Mouse (Mus musculus): ENCODE data around the gene Fzr1. TPM values are rescaled to one million over a fixed set of nuclear protein-coding genes. Genes with fewer than 3 reads are reported as not detected.
A peak's percentile ranks its signal among the peaks of the same experiment; 100 is the strongest.

Gene Fzr1
- polyA plus RNA-seq, 1 experiment from 2014 or later, result 136 TPM

DNA sequence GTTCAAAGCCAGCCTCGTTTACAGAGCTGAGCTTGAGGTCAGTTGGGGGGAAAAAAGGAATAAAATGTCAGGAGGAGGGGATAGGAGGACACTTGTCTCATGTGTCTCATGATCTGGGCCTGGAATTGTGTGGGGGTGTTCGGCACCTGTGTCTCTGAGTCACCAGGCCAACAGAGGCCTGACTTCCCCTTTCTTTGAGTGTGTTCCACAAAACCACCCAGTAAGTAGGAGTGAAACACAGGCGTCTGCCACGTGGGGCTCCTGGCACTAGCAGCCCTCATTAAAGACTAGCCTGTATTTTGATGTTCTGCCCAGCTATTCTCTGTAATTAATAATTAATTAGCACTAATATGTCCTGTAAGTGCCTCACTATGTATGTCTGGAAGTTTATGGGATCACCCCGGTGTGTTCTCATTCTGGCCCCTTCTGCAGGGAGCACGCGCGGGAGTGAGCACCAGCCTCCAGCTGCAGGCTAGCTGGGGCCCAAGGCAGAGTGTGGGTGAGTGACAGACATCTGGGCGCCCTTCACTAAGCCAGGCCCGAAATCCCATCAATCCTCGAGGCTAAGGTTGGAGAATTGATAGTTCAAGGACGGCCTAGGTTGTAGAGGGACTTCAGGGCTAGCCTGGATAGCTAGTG is 21.8 kb downstream of the Fzr1 start:
- H3K4me2 ChIP-seq (replicated peaks), result peak overlapping the region; percentile 99
- no peak overlapping the region for H3K9ac ChIP-seq
- H3K27me3 ChIP-seq (replicated peaks), result 0 out of 2 replicates have a peak, but pooled peaks cover 2% of the 10 kb centered on the region
- no peak for ATAC-seq (ENCODE audit: low FRiP score, low read depth)
- H3K4me1 ChIP-seq, result peaks cover 22% of the 10 kb centered on the region
- no peak overlapping the region for H3K4me3 ChIP-seq
- no peaks in the 10 kb centered on the region for H3K36me3 ChIP-seq
- no peaks in the 10 kb centered on the region for H3K9me3 ChIP-seq
- no peak overlapping the region for H3K27ac ChIP-seq
- WGBS, result 57% methylated on average over 12 of the region's 12 CpGs

GRCm38 (mm10) chr10:81355533-81355932 is 22.8 kb downstream of the Fzr1 start:
- Histone ChIP-seq H3K9ac (no peak overlapping the region), H3K4me1 (peaks cover 22% of the 10 kb centered on the region), H3K4me2 (replicated peaks) (no peak overlapping the region), H3K27ac (no peak overlapping the region), H3K36me3 (no peaks in the 10 kb centered on the region), H3K4me3 (no peak overlapping the region), H3K9me3 (no peaks in the 10 kb centered on the region), H3K27me3 (replicated peaks) (0 out of 2 replicates have a peak, but pooled peaks cover 2% of the 10 kb centered on the region)
- WGBS, result 78% methylated on average over 4 of the region's 4 CpGs
- ATAC-seq (ENCODE audit: low FRiP score, low read depth), result no peak

DNA sequence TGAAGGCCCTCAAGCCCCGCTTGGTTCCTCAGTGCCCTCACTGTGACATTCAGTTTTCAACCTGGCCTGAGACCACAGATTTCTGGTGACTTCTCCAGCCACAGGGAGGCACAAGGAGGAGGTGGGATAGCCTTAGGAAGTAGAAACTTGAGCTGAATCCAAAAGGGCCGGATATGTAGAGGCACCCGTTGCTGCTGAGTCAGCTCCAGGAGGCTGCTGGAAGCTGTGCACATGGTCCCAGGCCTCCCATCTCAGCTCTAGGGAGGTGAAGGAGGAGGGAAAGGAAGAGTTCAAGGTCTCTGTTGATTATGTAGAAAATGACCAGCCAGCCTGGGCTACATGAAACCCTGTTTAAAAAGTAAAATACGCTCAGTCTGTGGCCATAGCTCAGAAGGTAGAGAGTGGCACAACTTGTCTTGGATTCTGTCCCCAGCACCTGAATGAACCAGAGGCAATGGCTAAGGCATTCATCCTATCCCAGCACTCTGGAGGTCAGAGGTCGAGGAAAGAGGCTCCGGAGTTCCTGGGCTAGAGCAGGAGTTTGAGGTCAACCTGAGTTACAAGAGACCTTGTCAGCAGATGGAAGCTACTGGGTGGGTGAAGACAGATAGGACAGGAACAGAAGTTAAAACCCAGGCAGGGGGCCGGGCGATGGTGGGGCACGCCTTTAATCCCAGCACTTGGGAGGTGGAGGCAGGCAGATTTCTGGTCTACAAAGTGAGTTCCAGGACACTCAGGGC is 23.4 kb downstream of the Fzr1 start:
- no peaks in the 10 kb centered on the region for H3K9me3 ChIP-seq
- H3K36me3 ChIP-seq, result no peaks in the 10 kb centered on the region
- no peak overlapping the region for H3K4me2 ChIP-seq (replicated peaks)
- no peak for ATAC-seq (ENCODE audit: low FRiP score, low read depth)
- 78% methylated on average over 9 of the region's 9 CpGs for WGBS
- H3K27ac ChIP-seq, result no peak overlapping the region
- no peak overlapping the region for H3K4me3 ChIP-seq
- H3K9ac ChIP-seq, result no peak overlapping the region
- H3K4me1 ChIP-seq, result peaks cover 20% of the 10 kb centered on the region
- H3K27me3 ChIP-seq (replicated peaks), result 0 out of 2 replicates have a peak, but pooled peaks cover 2% of the 10 kb centered on the region

GRCm38 (mm10) chr10:81351678-81352291 is 26.5 kb downstream of the Fzr1 start:
- ATAC-seq (ENCODE audit: low FRiP score, low read depth), result no peak
- H3K4me2 ChIP-seq (replicated peaks), result no peak overlapping the region
- peaks cover 22% of the 10 kb centered on the region for H3K4me1 ChIP-seq
- H3K4me3 ChIP-seq, result no peak overlapping the region
- peaks cover 8% of the 10 kb centered on the region; the same call in 1 of the 2 replicates for H3K36me3 ChIP-seq
- no peak overlapping the region for H3K9ac ChIP-seq
- H3K27me3 ChIP-seq (replicated peaks), result peaks cover 10% of the 10 kb centered on the region; the same call in 1 of the 2 replicates
- no peak overlapping the region for H3K27ac ChIP-seq
- no peaks in the 10 kb centered on the region for H3K9me3 ChIP-seq
- 24% methylated on average over 9 of the region's 9 CpGs for WGBS

DNA sequence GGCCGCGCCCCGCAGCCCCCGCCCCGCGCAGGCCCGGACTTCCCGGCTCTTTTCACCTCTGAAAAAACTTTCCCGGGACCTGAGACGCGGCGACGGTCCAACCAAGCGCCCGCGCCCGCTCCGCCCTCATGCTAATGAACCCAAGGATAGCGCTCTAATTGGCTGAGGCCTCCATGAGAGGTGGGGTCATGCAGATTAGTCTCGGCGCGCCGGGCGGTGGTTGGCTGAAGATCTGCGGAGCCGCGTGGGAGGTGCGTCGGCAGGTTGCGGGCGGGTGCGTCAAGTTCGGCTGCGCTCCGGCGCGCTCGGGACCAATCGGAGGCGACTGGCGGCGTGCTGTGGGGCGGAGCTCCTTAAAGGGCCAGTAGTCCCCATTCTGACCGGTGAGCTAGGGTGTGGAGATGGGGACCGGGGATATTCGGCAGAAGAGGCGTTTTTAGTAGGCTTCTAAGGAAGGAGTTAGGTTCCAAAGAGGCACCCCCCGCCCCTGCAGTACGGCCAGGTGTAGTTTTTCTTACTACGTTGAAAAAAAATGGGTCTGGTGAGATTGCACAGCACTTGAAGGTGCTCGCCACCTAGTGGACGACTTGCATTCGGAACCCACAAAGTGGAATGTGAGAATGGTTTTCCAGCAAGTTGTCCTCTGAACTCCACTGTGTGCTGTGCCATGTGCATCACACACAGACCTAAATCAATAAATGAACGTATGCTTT is 27.8 kb downstream of the Fzr1 start, which contains the start of gene Hmg20b:
TSS of gene Hmg20b (minus strand) at position 130 of the 713 bp plus-strand sequence.
- no peak within 1 kb of the TSS for H3K27ac ChIP-seq
- H3K9me3 ChIP-seq, result no peaks in the 10 kb centered on the region
- peaks cover 13% of the 10 kb centered on the region; the same call in 1 of the 2 replicates for H3K36me3 ChIP-seq
- ATAC-seq (ENCODE audit: low FRiP score, low read depth), result peak; percentile 95
- H3K27me3 ChIP-seq (replicated peaks), result peaks cover 20% of the 10 kb centered on the region; the same call in 1 of the 2 replicates
- peak within 1 kb of the TSS; percentile 76 for H3K4me3 ChIP-seq
- peak within 1 kb of the TSS; percentile 94 for H3K4me2 ChIP-seq (replicated peaks)
- peak within 1 kb of the TSS; percentile 74 for H3K9ac ChIP-seq
- WGBS, result under 1% methylated on average over 54 of the region's 54 CpGs
- H3K4me1 ChIP-seq, result peaks cover 26% of the 10 kb centered on the region

GRCm38 (mm10) chr10:81349961-81350350 is 28.4 kb downstream of the Fzr1 start:
- peaks cover 26% of the 10 kb centered on the region for H3K4me1 ChIP-seq
- under 1% methylated on average over 29 of the region's 29 CpGs for WGBS

DNA sequence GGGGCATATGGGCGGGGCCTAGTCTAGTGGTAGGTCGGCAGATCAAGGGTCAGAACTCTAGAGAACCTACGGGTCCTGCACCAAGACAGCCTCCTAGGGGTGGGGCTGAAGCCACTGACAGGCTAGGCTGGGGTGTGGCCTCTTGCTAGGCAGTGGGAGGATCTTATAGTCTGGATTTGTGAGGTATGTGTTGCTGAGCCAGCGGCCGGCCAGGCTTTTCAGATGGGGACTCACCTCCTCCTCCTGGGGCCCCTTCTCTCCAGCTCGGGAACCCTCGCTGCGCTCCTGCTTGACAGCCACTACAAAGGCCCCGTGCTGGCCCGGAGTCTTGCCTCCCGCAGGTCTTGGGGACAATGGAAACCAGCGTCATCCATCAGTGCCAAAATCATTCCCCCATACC is 29.2 kb downstream of the Fzr1 start:
- Histone ChIP-seq H3K4me1 (peaks cover 26% of the 10 kb centered on the region), H3K9me3 (no peaks in the 10 kb centered on the region), H3K4me2 (replicated peaks) (peak overlapping the region; percentile 94), H3K36me3 (peaks cover 15% of the 10 kb centered on the region; the same call in 1 of the 2 replicates), H3K4me3 (peak overlapping the region; percentile 76; the same call in 1 of the 2 replicates), H3K27ac (no peak overlapping the region), H3K9ac (peak overlapping the region; percentile 74; the same call in 1 of the 2 replicates), H3K27me3 (replicated peaks) (peaks cover 34% of the 10 kb centered on the region)
- no peak for ATAC-seq (ENCODE audit: low FRiP score, low read depth)
- 2% methylated on average over 12 of the region's 12 CpGs for WGBS

More at GRCm38 (mm10) chr10:81349961-81350350, 28.4 kb downstream of the Fzr1 start:
- Histone ChIP-seq H3K27ac (no peak overlapping the region), H3K27me3 (replicated peaks) (peaks cover 26% of the 10 kb centered on the region), H3K4me2 (replicated peaks) (peak overlapping the region; percentile 94), H3K9ac (peak overlapping the region; percentile 74), H3K4me3 (peak overlapping the region; percentile 76), H3K36me3 (peaks cover 15% of the 10 kb centered on the region; the same call in 1 of the 2 replicates), H3K9me3 (no peaks in the 10 kb centered on the region)
- peak; percentile 22 for ATAC-seq (ENCODE audit: low FRiP score, low read depth)

- Histone ChIP-seq H3K4me2 (replicated peaks) (peak overlapping the region; percentile 50), H3K27ac (no peak overlapping the region), H3K4me1 (peaks cover 34% of the 10 kb centered on the region), H3K9me3 (no peaks in the 10 kb centered on the region), H3K27me3 (replicated peaks) (peaks cover 54% of the 10 kb centered on the region), H3K4me3 (peak overlapping the region; percentile 16; the same call in 1 of the 2 replicates), H3K36me3 (peaks cover 15% of the 10 kb centered on the region; the same call in 1 of the 2 replicates), H3K9ac (peak overlapping the region; percentile 46; the same call in 1 of the 2 replicates)
- ATAC-seq (ENCODE audit: low FRiP score, low read depth), result no peak
- 5% methylated on average over 55 of the region's 55 CpGs for WGBS
Observed at GRCm38 (mm10) chr10:81346453-81347067, 31.8 kb downstream of the Fzr1 start.

DNA sequence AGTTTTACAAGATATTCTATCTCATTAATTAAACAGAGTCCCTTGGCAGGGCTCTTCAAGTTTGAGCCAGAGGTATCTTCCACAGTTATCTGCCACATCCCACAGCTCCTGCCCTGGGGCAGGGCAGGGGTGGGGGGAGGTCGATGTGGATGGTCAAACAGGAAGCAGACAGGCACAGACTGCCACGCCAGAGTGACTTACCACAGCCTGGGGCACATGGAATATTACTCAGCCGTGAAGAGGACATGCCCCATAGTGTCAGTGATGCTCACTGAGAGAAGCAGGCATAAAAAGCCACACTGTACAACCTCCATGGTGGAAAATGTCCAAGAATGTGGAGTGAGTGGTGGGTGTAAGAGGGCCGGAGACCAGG is 33.2 kb downstream of the Fzr1 start:
- H3K27me3 ChIP-seq (replicated peaks), result peaks cover 67% of the 10 kb centered on the region
- peaks cover 15% of the 10 kb centered on the region; the same call in 1 of the 2 replicates for H3K36me3 ChIP-seq
- H3K4me1 ChIP-seq, result peaks cover 34% of the 10 kb centered on the region
- 80% methylated on average over 4 of the region's 4 CpGs for WGBS
- H3K4me3 ChIP-seq, result no peak overlapping the region
- no peak overlapping the region for H3K27ac ChIP-seq
- no peak overlapping the region for H3K9ac ChIP-seq
- ATAC-seq (ENCODE audit: low FRiP score, low read depth), result no peak
- H3K9me3 ChIP-seq, result no peaks in the 10 kb centered on the region
- no peak overlapping the region for H3K4me2 ChIP-seq (replicated peaks)

- 55% methylated on average over 8 of the region's 8 CpGs for WGBS
- H3K4me2 ChIP-seq (replicated peaks), result no peak overlapping the region
- H3K27ac ChIP-seq, result no peak overlapping the region
- ATAC-seq (ENCODE audit: low FRiP score, low read depth), result no peak
- H3K36me3 ChIP-seq, result peaks cover 15% of the 10 kb centered on the region; the same call in 1 of the 2 replicates
- H3K9me3 ChIP-seq, result no peaks in the 10 kb centered on the region
- no peak overlapping the region for H3K4me3 ChIP-seq
- no peak overlapping the region for H3K9ac ChIP-seq
- H3K27me3 ChIP-seq (replicated peaks), result peaks cover 67% of the 10 kb centered on the region
- peaks cover 30% of the 10 kb centered on the region for H3K4me1 ChIP-seq
Observed at GRCm38 (mm10) chr10:81344421-81345161, 33.7 kb downstream of the Fzr1 start.
